Mouse (Mus musculus) stomach, embryonic 16.5 days (tissue): ENCODE data around the gene Acsbg2. TPM values are rescaled to one million over a fixed set of nuclear protein-coding genes. Genes with fewer than 3 reads are reported as not detected.

Experiments
- ATAC-seq: fragments of 200-750 bp; cut with Nextera tagmentation; 2 replicates; pipeline ENCODE4 v1.8.0; 2017; ENCODE audit warnings: moderate number of reproducible peaks, moderate TSS enrichment; ENCODE audit not compliant: insufficient read depth, low FRiP score
- H3K27ac ChIP-seq: fragments of 300-500 bp; sonication (generic); 2 replicates; pipeline ENCODE4 v1.5.1; 2014; ENCODE audit warnings: low read length
- H3K27me3 ChIP-seq: fragments of 300-500 bp; sonication (generic); 2 replicates; pipeline ENCODE4 v1.6.1; 2014; ENCODE audit warnings: low read length, control low read depth, mixed read lengths; ENCODE audit not compliant: control insufficient read depth, insufficient read depth
- H3K36me3 ChIP-seq: fragments of 300-500 bp; sonication (generic); 2 replicates; pipeline ENCODE4 v1.6.1; 2014; ENCODE audit warnings: low read length; ENCODE audit not compliant: control insufficient read depth, insufficient read depth
- H3K4me1 ChIP-seq: fragments of 300-500 bp; sonication (generic); 2 replicates; pipeline ENCODE4 v1.6.1; 2014; ENCODE audit warnings: low read length, control low read depth, mixed read lengths; ENCODE audit not compliant: control insufficient read depth, insufficient read depth
- H3K4me2 ChIP-seq: fragments of 300-500 bp; sonication (generic); 2 replicates; pipeline ENCODE4 v1.6.1; 2014; ENCODE audit warnings: low read depth, low read length, mixed read lengths
- H3K4me3 ChIP-seq: fragments of 300-500 bp; sonication (generic); replicated peaks from 2 replicates; pipeline ENCODE4 v1.5.1; 2014; ENCODE audit warnings: mild to moderate bottlenecking, low read length
- H3K9ac ChIP-seq: fragments of 300-500 bp; sonication (generic); 2 replicates; pipeline ENCODE4 v1.6.1; 2014; ENCODE audit warnings: low read length
- H3K9me3 ChIP-seq: fragments of 300-500 bp; sonication (generic); replicated peaks from 2 replicates; pipeline ENCODE4 v1.6.1; 2016; ENCODE audit warnings: low read length, control low read depth; ENCODE audit not compliant: control insufficient read depth
- WGBS: fragments of 180-500 bp; shearing (Covaris S2); extraction: QIAGEN DNeasy Blood & Tissue Kit; methylation state at CpG from one replicate; pipeline ENCODE4 v1.1.7; 2014; 5-methylcytosine and 5-hydroxymethylcytosine counted together
- polyA plus RNA-seq: library from polyadenylated mRNA; unstranded; fragments of >200 nt; fragmentation: Nextera tagmentation; extraction: Ambion mirVana; gene quantifications from 2 replicates; pipeline ENCODE4 v1.2.1, GENCODE M21; 2015

Gene Acsbg2
- polyA plus RNA-seq, 1 experiment from 2014 or later: not detected

DNA sequence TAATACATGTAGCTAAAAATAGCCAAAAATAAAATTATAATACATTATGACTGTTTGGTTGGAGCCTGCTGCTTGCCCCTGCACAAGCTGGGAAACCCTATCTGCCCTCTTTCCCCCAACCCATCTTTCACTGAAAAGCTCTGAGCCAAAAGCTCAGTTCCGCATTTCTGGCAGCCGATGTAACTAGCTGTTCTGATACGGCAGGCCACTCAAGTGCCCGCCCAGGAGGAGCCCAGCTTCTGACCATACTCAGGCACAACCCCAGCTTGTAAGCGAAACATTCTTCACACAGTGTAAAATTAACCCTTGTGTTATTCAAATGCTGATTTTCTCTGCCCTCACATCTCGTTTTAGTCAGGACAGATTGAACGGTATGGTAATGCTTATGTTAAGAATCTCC is 15.3 kb downstream of the Acsbg2 start:
- Histone ChIP-seq H3K27me3 (no peaks in the 10 kb centered on the region), H3K27ac (peak overlapping the region; percentile 56; the same call in 1 of the 2 replicates), H3K4me1 (peaks cover 4% of the 10 kb centered on the region; the same call in 1 of the 2 replicates), H3K36me3 (no peaks in the 10 kb centered on the region), H3K4me2 (no peak overlapping the region), H3K9ac (no peak overlapping the region), H3K9me3 (no peaks in the 10 kb centered on the region), H3K4me3 (no peak overlapping the region)
- 30% methylated on average over 7 of the region's 7 CpGs for WGBS
- ATAC-seq: peak; percentile 56; the same call in 1 of the 2 replicates

DNA sequence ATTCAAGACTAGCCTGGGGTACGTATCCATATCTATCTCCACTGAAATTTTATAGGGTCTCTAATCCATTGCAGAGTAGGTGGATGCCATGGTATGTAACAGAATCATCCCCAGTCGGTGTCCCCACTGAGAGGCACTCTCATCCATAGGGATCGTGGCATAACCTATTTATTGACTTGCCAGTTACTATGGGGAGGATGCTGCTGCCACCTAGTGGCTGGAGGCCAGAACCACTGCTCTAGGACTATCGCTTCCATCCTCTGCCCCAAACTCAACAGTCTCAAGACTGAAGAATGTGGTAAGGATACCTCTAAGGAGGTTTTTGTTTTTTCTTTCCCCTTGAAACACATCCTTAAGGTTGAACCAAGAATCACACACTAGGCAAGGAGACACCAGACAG is 16.0 kb downstream of the Acsbg2 start:
- H3K27ac ChIP-seq: peak overlapping the region; percentile 56
- ATAC-seq: no peak

DNA sequence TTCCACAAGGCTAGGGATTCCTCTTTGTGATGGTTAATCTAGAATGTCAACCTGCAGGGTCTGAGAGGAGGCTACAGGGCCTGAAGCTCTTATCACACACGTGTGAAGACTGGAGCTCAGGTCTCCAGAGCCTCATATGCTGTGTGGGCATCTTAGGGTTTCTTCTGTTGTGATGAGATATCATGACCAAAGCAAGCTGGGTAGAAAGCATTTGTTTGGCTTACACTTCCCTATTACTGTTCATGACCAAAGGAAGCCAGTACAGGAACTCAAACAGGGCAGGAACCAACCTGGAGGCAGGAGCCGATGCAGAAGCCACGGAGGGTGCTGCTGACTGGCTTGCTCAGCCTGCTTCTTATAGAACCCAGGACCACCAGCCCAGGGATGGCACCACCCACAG is 18.8 kb downstream of the Acsbg2 start:
- H3K9me3 ChIP-seq: no peaks in the 10 kb centered on the region
- ATAC-seq: no peak
- H3K27me3 ChIP-seq: no peaks in the 10 kb centered on the region
- no peaks in the 10 kb centered on the region for H3K36me3 ChIP-seq
- WGBS: 70% methylated on average over 3 of the region's 3 CpGs
- no peak overlapping the region for H3K4me2 ChIP-seq
- no peak overlapping the region for H3K27ac ChIP-seq
- no peak overlapping the region for H3K4me3 ChIP-seq
- H3K4me1 ChIP-seq: peaks cover 4% of the 10 kb centered on the region; the same call in 1 of the 2 replicates
- no peak overlapping the region for H3K9ac ChIP-seq

More for the DNA sequence above, 16.0 kb downstream of the Acsbg2 start:
- H3K4me1 ChIP-seq: peaks cover 4% of the 10 kb centered on the region; the same call in 1 of the 2 replicates
- no peak overlapping the region for H3K9ac ChIP-seq
- H3K4me2 ChIP-seq: no peak overlapping the region
- 53% methylated on average over 4 of the region's 4 CpGs for WGBS
- no peak overlapping the region for H3K4me3 ChIP-seq
- H3K36me3 ChIP-seq: no peaks in the 10 kb centered on the region
- H3K27me3 ChIP-seq: no peaks in the 10 kb centered on the region
- H3K9me3 ChIP-seq: no peaks in the 10 kb centered on the region

DNA sequence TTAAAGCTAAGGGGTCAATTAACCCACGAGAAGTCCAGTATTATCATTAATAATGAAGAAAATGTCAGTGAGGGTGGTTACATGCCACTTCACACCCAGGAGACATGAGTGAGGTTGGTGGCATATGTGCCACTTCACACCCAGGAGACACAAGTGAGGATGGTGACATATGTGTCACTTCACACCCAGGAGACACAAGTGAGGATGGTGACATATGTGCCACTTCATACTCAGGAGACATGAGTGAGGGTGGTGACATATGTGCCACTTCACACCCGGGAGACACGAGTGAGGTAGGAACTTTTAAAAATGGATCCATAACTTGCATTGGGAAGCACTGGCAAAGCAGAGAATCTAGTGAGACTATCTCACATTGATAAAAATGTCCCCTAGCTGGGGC is 23.1 kb downstream of the Acsbg2 start:
- ATAC-seq: no peak
- H3K4me3 ChIP-seq: no peak overlapping the region
- WGBS: 66% methylated on average over 3 of the region's 3 CpGs
- no peak overlapping the region for H3K4me2 ChIP-seq
- no peaks in the 10 kb centered on the region for H3K9me3 ChIP-seq
- no peaks in the 10 kb centered on the region for H3K4me1 ChIP-seq
- H3K9ac ChIP-seq: no peak overlapping the region
- no peak overlapping the region for H3K27ac ChIP-seq
- H3K27me3 ChIP-seq: no peaks in the 10 kb centered on the region
- H3K36me3 ChIP-seq: no peaks in the 10 kb centered on the region

DNA sequence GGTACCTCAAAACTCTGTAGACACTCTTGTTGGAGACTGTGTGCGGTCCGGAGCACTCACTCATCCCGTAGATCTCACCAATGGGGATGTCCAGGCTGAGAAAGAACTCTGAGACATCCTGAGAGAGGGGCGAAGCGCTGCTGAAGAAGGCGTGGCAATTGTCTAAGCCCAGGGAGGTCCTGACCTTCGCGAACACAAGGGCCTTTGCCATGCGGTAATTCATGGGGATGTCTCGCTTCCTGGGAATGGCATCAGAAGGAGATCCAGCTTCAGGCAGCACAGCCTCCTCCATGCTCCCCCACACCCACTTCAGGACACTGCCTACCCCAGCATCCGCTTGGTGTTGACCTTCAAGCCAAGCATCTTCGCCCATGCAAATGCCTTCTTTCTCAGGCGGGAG is 24.5 kb downstream of the Acsbg2 start:
- 83% methylated on average over 13 of the region's 13 CpGs for WGBS
- Histone ChIP-seq H3K4me2 (no peak overlapping the region), H3K4me1 (no peaks in the 10 kb centered on the region), H3K27me3 (no peaks in the 10 kb centered on the region), H3K9me3 (no peaks in the 10 kb centered on the region), H3K36me3 (no peaks in the 10 kb centered on the region), H3K4me3 (no peak overlapping the region), H3K9ac (no peak overlapping the region), H3K27ac (no peak overlapping the region)
- no peak for ATAC-seq

DNA sequence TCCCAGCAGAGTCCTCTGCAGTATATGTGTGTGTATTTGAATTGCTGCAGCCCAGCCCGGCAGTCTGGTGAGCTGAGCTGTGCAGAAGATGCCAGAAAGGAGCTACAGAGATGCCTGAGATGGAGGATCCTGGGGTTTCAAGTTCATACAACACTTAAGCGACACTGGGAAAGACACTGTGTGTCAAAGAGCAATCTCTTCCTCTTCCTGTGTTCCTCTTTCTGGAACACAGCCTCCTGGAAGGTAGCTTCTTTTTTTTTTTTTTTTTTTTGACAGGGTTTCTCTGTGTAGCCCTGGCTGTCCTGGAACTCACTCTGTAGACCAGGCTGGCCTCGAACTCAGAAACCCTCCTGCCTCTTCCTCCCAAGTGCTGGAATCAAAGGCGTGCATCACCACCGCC is 25.5 kb downstream of the Acsbg2 start:
- Histone ChIP-seq H3K36me3 (no peaks in the 10 kb centered on the region), H3K9me3 (no peaks in the 10 kb centered on the region), H3K9ac (no peak overlapping the region), H3K27ac (no peak overlapping the region), H3K4me2 (no peak overlapping the region), H3K4me1 (no peaks in the 10 kb centered on the region), H3K4me3 (no peak overlapping the region), H3K27me3 (no peaks in the 10 kb centered on the region)
- no peak for ATAC-seq
- 75% methylated on average over 5 of the region's 5 CpGs for WGBS

DNA sequence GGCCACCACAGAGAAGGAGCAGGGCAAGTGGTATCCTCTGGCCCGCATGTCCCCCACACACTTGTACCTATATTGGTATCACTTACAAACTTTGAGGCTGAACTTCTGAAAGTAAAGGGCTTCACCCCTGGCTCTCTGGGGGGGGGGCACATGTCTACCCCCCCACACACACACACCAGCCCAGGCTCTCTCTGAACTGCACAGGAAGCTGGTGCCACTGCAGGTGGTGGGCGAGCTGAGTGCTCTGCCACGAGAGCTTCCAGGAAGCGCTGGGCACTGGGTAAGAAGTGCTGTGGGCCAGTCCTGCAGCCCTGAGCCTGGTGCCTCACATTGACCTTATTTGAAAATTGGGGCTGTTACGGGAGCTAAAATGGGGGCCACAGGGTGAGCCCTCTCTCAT is 30.6 kb downstream of the Acsbg2 start:
- no peak overlapping the region for H3K27ac ChIP-seq
- H3K4me1 ChIP-seq: no peaks in the 10 kb centered on the region
- H3K36me3 ChIP-seq: no peaks in the 10 kb centered on the region
- no peak for ATAC-seq
- no peak overlapping the region for H3K4me3 ChIP-seq
- no peak overlapping the region for H3K4me2 ChIP-seq
- H3K9me3 ChIP-seq: no peaks in the 10 kb centered on the region
- H3K9ac ChIP-seq: no peak overlapping the region
- WGBS: 80% methylated on average over 5 of the region's 5 CpGs
- H3K27me3 ChIP-seq: no peaks in the 10 kb centered on the region

DNA sequence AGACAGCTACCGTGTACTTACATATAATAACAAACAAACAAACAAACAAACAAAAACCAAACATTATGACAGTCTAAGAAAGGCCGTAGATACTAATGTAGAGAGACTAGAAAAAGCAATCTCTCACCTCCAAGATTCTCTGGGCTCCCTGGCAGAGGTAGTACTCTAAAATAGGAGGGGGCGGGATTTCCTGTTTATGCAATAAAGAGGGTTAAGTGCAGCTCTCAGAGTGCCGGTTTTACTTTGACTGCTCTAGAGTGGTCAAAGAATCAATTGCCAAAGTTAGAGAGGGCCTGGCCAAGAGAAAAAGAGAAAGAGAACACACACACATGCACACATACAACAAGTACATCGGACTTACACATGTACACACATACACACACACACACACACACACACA is 32.1 kb downstream of the Acsbg2 start:
- Histone ChIP-seq H3K4me2 (no peak overlapping the region), H3K9me3 (no peaks in the 10 kb centered on the region), H3K4me1 (no peaks in the 10 kb centered on the region), H3K27ac (no peak overlapping the region), H3K27me3 (no peaks in the 10 kb centered on the region; the same call in 1 of the 2 replicates), H3K36me3 (no peaks in the 10 kb centered on the region), H3K9ac (no peak overlapping the region), H3K4me3 (no peak overlapping the region)
- ATAC-seq: no peak
- 69% methylated on average over 5 of the region's 5 CpGs for WGBS

DNA sequence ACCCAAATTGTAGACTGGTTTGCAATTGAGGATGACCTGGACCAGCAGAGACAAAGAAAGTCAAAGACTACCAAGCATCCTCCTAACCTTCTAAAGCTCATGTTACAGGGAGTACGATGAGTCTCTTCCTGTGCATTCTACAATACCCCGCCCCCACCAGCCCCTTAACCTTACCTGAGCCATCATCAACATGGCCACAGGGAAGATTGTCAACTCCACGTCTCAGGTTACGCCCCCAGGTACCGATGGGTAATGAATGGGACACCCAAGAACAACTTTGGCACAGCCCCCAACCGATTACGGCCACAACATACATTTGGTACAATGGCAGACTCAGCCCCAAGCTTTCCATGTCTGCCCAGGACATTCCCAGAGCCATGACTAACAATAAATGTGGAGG is 33.7 kb downstream of the Acsbg2 start:
- no peak overlapping the region for H3K27ac ChIP-seq
- H3K36me3 ChIP-seq: no peaks in the 10 kb centered on the region
- no peak overlapping the region for H3K4me2 ChIP-seq
- H3K9ac ChIP-seq: no peak overlapping the region
- H3K27me3 ChIP-seq: no peaks in the 10 kb centered on the region; the same call in 1 of the 2 replicates
- H3K4me1 ChIP-seq: no peaks in the 10 kb centered on the region
- H3K9me3 ChIP-seq: no peaks in the 10 kb centered on the region
- ATAC-seq: no peak
- 79% methylated on average over 7 of the region's 7 CpGs for WGBS
- no peak overlapping the region for H3K4me3 ChIP-seq

DNA sequence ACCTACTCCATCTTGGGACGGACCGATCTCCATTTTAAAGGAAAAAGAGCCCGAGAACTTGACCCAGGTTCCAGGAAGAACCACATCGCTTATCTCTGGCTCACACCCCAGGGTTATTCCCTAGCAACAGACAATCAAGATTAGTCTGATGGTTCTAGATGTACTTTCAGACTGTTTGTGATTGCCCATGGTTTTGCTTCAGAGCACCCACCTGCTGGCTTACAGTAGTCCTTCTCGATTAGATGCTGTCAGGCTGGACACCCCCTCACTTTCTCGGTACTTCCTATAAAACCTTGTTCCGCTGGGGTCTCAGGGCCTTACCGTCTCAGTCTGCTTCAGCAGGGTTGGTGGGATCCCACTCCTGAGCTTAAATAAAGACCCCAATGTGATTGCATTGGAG is 37.9 kb downstream of the Acsbg2 start:
- H3K4me2 ChIP-seq: no peak overlapping the region
- no peak for ATAC-seq
- H3K9me3 ChIP-seq: no peaks in the 10 kb centered on the region
- H3K4me1 ChIP-seq: 0 out of 2 replicates have a peak, but pooled peaks cover 5% of the 10 kb centered on the region
- 89% methylated on average over 8 of the region's 8 CpGs for WGBS
- H3K36me3 ChIP-seq: no peaks in the 10 kb centered on the region
- no peaks in the 10 kb centered on the region; the same call in 1 of the 2 replicates for H3K27me3 ChIP-seq
- H3K27ac ChIP-seq: no peak overlapping the region
- H3K9ac ChIP-seq: no peak overlapping the region
- H3K4me3 ChIP-seq: no peak overlapping the region
